Comparison of ENCODE assay signal across 14 mouse cellular contexts in the genomic region with DNA sequence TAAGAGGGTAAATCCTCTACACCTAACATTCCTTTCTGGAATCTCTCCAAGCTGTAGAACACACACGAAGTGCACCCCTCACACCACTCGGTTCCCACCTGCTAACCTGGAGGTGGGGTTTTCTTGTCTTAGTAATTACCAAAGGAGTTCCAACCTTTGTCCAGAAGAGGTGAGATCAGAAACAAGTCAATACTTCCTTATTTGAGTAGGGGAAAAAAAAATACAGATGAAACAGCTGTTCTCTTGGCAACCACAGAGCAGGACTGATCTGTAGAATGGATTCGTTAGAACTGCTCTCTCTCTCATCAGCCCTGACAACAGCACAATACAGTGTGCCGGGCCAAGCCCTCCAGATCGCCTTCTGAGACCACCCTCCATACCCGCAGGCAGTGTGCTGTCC. TPM values are rescaled to one million over a fixed set of nuclear protein-coding genes. Genes with fewer than 3 reads are reported as not detected.
DNase-seq lines count a peak whose midpoint lies in the region; ATAC-seq and TF ChIP-seq lines count a peak whose summit lies in the region.
"Had no signal": no experiment of that assay in that cellular context is flagged by ENCODE, and none has a peak within 500 bp of the region (broad histone marks: within the 10 kb centered on the region; RNA-seq: fewer than 3 reads in every experiment).

No protein-coding gene starts in this region.

- H3K4me2 ChIP-seq in lung, embryonic 14.5 days, result peak overlapping the region; percentile 36; the same call in 1 of the 2 replicates
- H3K4me2 ChIP-seq in stomach, embryonic 15.5 days, result peak overlapping the region; percentile 36
- H3K4me2 ChIP-seq: heart, embryonic 11.5 days had no signal

- no peak for TF ChIP-seq CTCF in lung, embryonic 14.5 days (IDR thresholded peaks at IDR 0.05; ENCODE audit: low read depth)
- no peak for TF ChIP-seq CTCF in bone marrow macrophage, adult 2 months (IDR thresholded peaks at IDR 0.05; ENCODE audit: low read depth, low read length)

- no peak overlapping the region for H3K4me3 ChIP-seq in lung, embryonic 14.5 days (ENCODE audit: low read depth, low read length)
- no peak overlapping the region for H3K4me3 ChIP-seq in bone marrow macrophage, adult 2 months (ENCODE audit: insufficient read depth, low read length)
- no peak overlapping the region for H3K4me3 ChIP-seq in stomach, embryonic 15.5 days (replicated peaks)

- DNase-seq in lung, embryonic 14.5 days, result peak; percentile 53
- DNase-seq in lung, postnatal 36 days, result no peak
- no peak for DNase-seq in adrenal gland, postnatal 36 days
- DNase-seq in thymus, postnatal 4 days, result no peak
- DNase-seq: adrenal gland, adult 8-10 months; cerebellum, postnatal 36 days; gastrocnemius, postnatal 25 days; heart, postnatal 36 days; spleen, adult 18-20 months; thymus, adult 18-20 months had no signal

- no peaks in the 10 kb centered on the region for H3K36me3 ChIP-seq in lung, embryonic 14.5 days (ENCODE audit: insufficient read depth)
- H3K36me3 ChIP-seq in stomach, embryonic 15.5 days, result no peaks in the 10 kb centered on the region

- 23% methylated on average over 6 of the region's 6 CpGs for WGBS in lung, embryonic 14.5 days
- 16% methylated on average over 6 of the region's 6 CpGs for WGBS in stomach, embryonic 15.5 days

- peaks cover 15% of the 10 kb centered on the region for H3K4me1 ChIP-seq in lung, embryonic 14.5 days (ENCODE audit: insufficient read depth)
- H3K4me1 ChIP-seq in bone marrow macrophage, adult 2 months (ENCODE audit: control insufficient read depth, insufficient read depth, low read length), result peaks cover 28% of the 10 kb centered on the region
- H3K4me1 ChIP-seq in stomach, embryonic 15.5 days, result peaks cover 22% of the 10 kb centered on the region

- no peak for TF ChIP-seq POLR2A in bone marrow macrophage, adult 2 months (IDR thresholded peaks at IDR 0.05; ENCODE audit: borderline replicate concordance, low read depth, low read length)

- H3K9me3 ChIP-seq in lung, embryonic 14.5 days (ENCODE audit: low read depth, low read length), result no peaks in the 10 kb centered on the region
- no peaks in the 10 kb centered on the region for H3K9me3 ChIP-seq in stomach, embryonic 15.5 days

- no peak overlapping the region for H3K9ac ChIP-seq in lung, embryonic 14.5 days
- H3K9ac ChIP-seq in stomach, embryonic 15.5 days, result no peak overlapping the region

- peak; percentile 56; the same call in 1 of the 2 replicates for ATAC-seq in lung, embryonic 14.5 days (ENCODE audit: insufficient read depth)
- peak; percentile 37 to 45; a peak in 2 of 4 replicates for ATAC-seq in hematopoietic stem cell, adult 5-6 weeks (replicated peaks in 1 of 2; ENCODE audit: insufficient read depth in 1 of 2, low FRiP score in 2 of 2, low TSS enrichment in 1 of 2, low read depth in 1 of 2, poor library complexity in 2 of 2, severe bottlenecking in 2 of 2)
- peak; percentile 75; the same call in 1 of the 2 replicates for ATAC-seq in stomach, embryonic 15.5 days (ENCODE audit: insufficient read depth, low FRiP score, low read depth)

- no peaks in the 10 kb centered on the region for H3K27me3 ChIP-seq in lung, embryonic 14.5 days (ENCODE audit: insufficient read depth, low read length)
- H3K27me3 ChIP-seq in stomach, embryonic 15.5 days (replicated peaks), result no peaks in the 10 kb centered on the region

- no peak overlapping the region for H3K27ac ChIP-seq in lung, embryonic 14.5 days (ENCODE audit: low read depth)
- H3K27ac ChIP-seq in bone marrow macrophage, adult 2 months (ENCODE audit: insufficient read depth, low read depth, low read length), result 0 out of 2 replicates have a peak overlapping the region, but pooled peaks have one; percentile 25
- H3K27ac ChIP-seq in stomach, embryonic 15.5 days, result peak overlapping the region; percentile 79; the same call in 1 of the 2 replicates

RNA-seq across cellular contexts. Expression of gene Lima1, which starts 28.6 kb away (rescaled TPM):
- 41.1 and 42.8 TPM in 2 replicates for polyA plus RNA-seq in lung, embryonic 14.5 days (2014; fragmentation: Nextera tagmentation; extraction: Ambion mirVana)
- polyA plus RNA-seq in bone marrow macrophage, adult 2 months (2012; ENCODE audit: insufficient read depth, insufficient read length, missing spikeins), result 45.3 and 49.3 TPM in 2 replicates
- total RNA-seq in hematopoietic stem cell, adult 5-6 weeks (2017), result 6.4 and 6.5 TPM in 2 replicates
- polyA plus RNA-seq in stomach, embryonic 15.5 days (2015; fragmentation: Nextera tagmentation; extraction: Ambion mirVana), result 71.2 and 78.3 TPM in 2 replicates
- total RNA-seq in adrenal gland, postnatal 36 days (2021), result 10 to 100 TPM; 42.1 to 43.0 TPM
